19 mouse cellular contexts compared by ENCODE assay signal in genomic region chr9:70226359-70226758, GRCm38 (mm10). TPM values are rescaled to one million over a fixed set of nuclear protein-coding genes. Genes with fewer than 3 reads are reported as not detected.
DNase-seq lines count a peak whose midpoint lies in the region; ATAC-seq and TF ChIP-seq lines count a peak whose summit lies in the region.
"Had no signal": no experiment of that assay in that cellular context is flagged by ENCODE, and none has a peak within 500 bp of the region (broad histone marks: within the 10 kb centered on the region; RNA-seq: fewer than 3 reads in every experiment).

No protein-coding gene starts in this region.

- WGBS in midbrain, embryonic 11.5 days, result 92% methylated on average over 4 of the region's 4 CpGs
- 92% methylated on average over 4 of the region's 4 CpGs for WGBS in midbrain, embryonic 16.5 days
- WGBS in neural tube, embryonic 15.5 days, result 96% methylated on average over 4 of the region's 4 CpGs

- peaks cover 78% of the 10 kb centered on the region for H3K79me2 ChIP-seq in CH12.LX (replicated peaks; ENCODE audit: control insufficient read depth, extremely low read depth, insufficient read depth, poor library complexity, severe bottlenecking)

- ATAC-seq in midbrain, embryonic 11.5 days (ENCODE audit: low FRiP score), result no peak
- ATAC-seq in midbrain, embryonic 16.5 days, result no peak
- ATAC-seq in neural tube, embryonic 15.5 days (ENCODE audit: low FRiP score), result no peak
- ATAC-seq: activated CD4-positive, CD25-positive, alpha-beta regulatory T cell, adult 4 months; CD4-positive, CD25-positive, alpha-beta regulatory T cell, adult 4 months; Patski had no signal

- dilution Hi-C loops in CH12.LX (cut with MboI; ENCODE audit: extremely low pct_ligation_motif_present, extremely low pct_unique_long_range_greater_than_20kb, low sequenced_read_pairs), result no loop called here

- H3K36me3 ChIP-seq in midbrain, embryonic 11.5 days (ENCODE audit: control insufficient read depth, insufficient read depth, low read length), result no peaks in the 10 kb centered on the region
- H3K36me3 ChIP-seq in midbrain, embryonic 16.5 days (ENCODE audit: control insufficient read depth, insufficient read depth, low read length), result no peaks in the 10 kb centered on the region
- H3K36me3 ChIP-seq in CH12.LX (replicated peaks in 1 of 2; ENCODE audit: control insufficient read depth in 1 of 2, insufficient read depth in 1 of 2, low read length in 1 of 2), result peaks cover 15 to 67% of the 10 kb centered on the region in 2 experiments
- no peaks in the 10 kb centered on the region for H3K36me3 ChIP-seq in neural tube, embryonic 15.5 days
- H3K36me3 ChIP-seq: G1E had no signal

- H3K4me1 ChIP-seq in midbrain, embryonic 11.5 days (ENCODE audit: control insufficient read depth, insufficient read depth, low read length), result no peaks in the 10 kb centered on the region
- H3K4me1 ChIP-seq in midbrain, embryonic 16.5 days (ENCODE audit: control insufficient read depth, insufficient read depth, low read length), result no peaks in the 10 kb centered on the region
- peaks cover 28 to 97% of the 10 kb centered on the region in 2 experiments for H3K4me1 ChIP-seq in CH12.LX (ENCODE audit: control insufficient read depth in 1 of 2, insufficient read depth in 2 of 2)
- no peaks in the 10 kb centered on the region for H3K4me1 ChIP-seq in neural tube, embryonic 15.5 days

- DNase-seq in midbrain, embryonic 11.5 days (ENCODE audit: low spot score, missing footprints), result peak; percentile 8
- no peak for DNase-seq in CH12.LX (ENCODE audit: extremely low read depth)
- DNase-seq: adrenal gland, adult 2 months; adrenal gland, adult 8-10 months; adrenal gland, postnatal 10 days; adrenal gland, postnatal 14 days; adrenal gland, postnatal 25 days; adrenal gland, postnatal 36 days; B cell, adult 2 months; cerebellum, adult 11 months; cerebellum, adult 11-12 months; cerebellum, adult 18-20 months; cerebellum, adult 2 months had no signal

- in situ Hi-C loops in CH12.LX (cut with MboI; ENCODE audit: low pct_ligation_motif_present, low pct_unique_long_range_greater_than_20kb, low sequenced_read_pairs), result no loop called here

- no peak for TF ChIP-seq CTCF in CH12.LX (conservative IDR thresholded peaks at IDR 0.05 in 1 of 2, IDR thresholded peaks at IDR 0.05 in 1 of 2; ENCODE audit: low read depth in 2 of 2, low read length in 2 of 2)

- no peak overlapping the region for H3K4me2 ChIP-seq in midbrain, embryonic 11.5 days
- H3K4me2 ChIP-seq in midbrain, embryonic 16.5 days (ENCODE audit: low read length), result no peak overlapping the region
- H3K4me2 ChIP-seq in CH12.LX (ENCODE audit: insufficient read depth, low read depth, poor library complexity, severe bottlenecking), result no peak overlapping the region; the same call in 1 of the 2 replicates
- H3K4me2 ChIP-seq in neural tube, embryonic 15.5 days, result no peak overlapping the region

- TF ChIP-seq POLR2A in CH12.LX (IDR thresholded peaks at IDR 0.05; ENCODE audit: low read depth, low read length), result no peak

- no peak overlapping the region for H3K9ac ChIP-seq in midbrain, embryonic 11.5 days (ENCODE audit: low read length)
- no peak overlapping the region for H3K9ac ChIP-seq in midbrain, embryonic 16.5 days (ENCODE audit: low read depth, low read length)
- H3K9ac ChIP-seq in CH12.LX (ENCODE audit: insufficient read depth, low read depth), result no peak overlapping the region
- no peak overlapping the region for H3K9ac ChIP-seq in neural tube, embryonic 15.5 days (replicated peaks)

- no peak overlapping the region for H3K27ac ChIP-seq in midbrain, embryonic 11.5 days (ENCODE audit: low read depth, low read length)
- H3K27ac ChIP-seq in midbrain, embryonic 16.5 days (ENCODE audit: low read length), result no peak overlapping the region
- peak overlapping the region; percentile 48 for H3K27ac ChIP-seq in CH12.LX (ENCODE audit: insufficient read depth, low read depth)
- no peak overlapping the region for H3K27ac ChIP-seq in neural tube, embryonic 15.5 days (replicated peaks)

- no peaks in the 10 kb centered on the region for H3K9me3 ChIP-seq in midbrain, embryonic 11.5 days (ENCODE audit: control insufficient read depth, low read length)
- no peaks in the 10 kb centered on the region for H3K9me3 ChIP-seq in midbrain, embryonic 16.5 days (replicated peaks; ENCODE audit: control insufficient read depth, low read length, poor library complexity, severe bottlenecking)
- no peaks in the 10 kb centered on the region for H3K9me3 ChIP-seq in CH12.LX (replicated peaks; ENCODE audit: low read length)
- no peaks in the 10 kb centered on the region for H3K9me3 ChIP-seq in neural tube, embryonic 15.5 days (replicated peaks)
- H3K9me3 ChIP-seq: G1E had no signal

- no peak overlapping the region for H3K4me3 ChIP-seq in midbrain, embryonic 11.5 days (ENCODE audit: low read depth, low read length)
- no peak overlapping the region for H3K4me3 ChIP-seq in midbrain, embryonic 16.5 days (ENCODE audit: low read depth, low read length)
- H3K4me3 ChIP-seq in CH12.LX (replicated peaks in 1 of 3; ENCODE audit: low read depth in 2 of 3, low read length in 2 of 3, poor library complexity in 1 of 3), result no peak overlapping the region
- H3K4me3 ChIP-seq in neural tube, embryonic 15.5 days (replicated peaks), result no peak overlapping the region

- TF ChIP-seq RAD21 in CH12.LX (IDR thresholded peaks at IDR 0.05; ENCODE audit: low read depth, low read length), result no peak

- peak; percentile 81 for TF ChIP-seq EP300 in CH12.LX (IDR thresholded peaks at IDR 0.05; ENCODE audit: low read length)

- H3K27me3 ChIP-seq in midbrain, embryonic 11.5 days (ENCODE audit: control insufficient read depth, insufficient read depth, low read length), result no peaks in the 10 kb centered on the region
- H3K27me3 ChIP-seq in midbrain, embryonic 16.5 days (ENCODE audit: control insufficient read depth, insufficient read depth, low read depth, low read length), result no peaks in the 10 kb centered on the region
- no peaks in the 10 kb centered on the region for H3K27me3 ChIP-seq in CH12.LX (replicated peaks)
- no peaks in the 10 kb centered on the region for H3K27me3 ChIP-seq in neural tube, embryonic 15.5 days (replicated peaks)
- H3K27me3 ChIP-seq: Patski had no signal

TF ChIP-seq in CH12.LX, 34 proteins besides CTCF, POLR2A, EP300 and RAD21:
- peak; percentile 92 for TF ChIP-seq MAFK (IDR thresholded peaks at IDR 0.05; ENCODE audit: insufficient replicate concordance, low read length)
- TF ChIP-seq MXI1 (IDR thresholded peaks at IDR 0.05; ENCODE audit: low read depth, low read length), result peak; percentile 91
- peak; percentile 52; the same call in 1 of the 2 replicates for TF ChIP-seq MEF2A (IDR thresholded peaks at IDR 0.05; ENCODE audit: borderline replicate concordance, low read depth, low read length)
- peak; percentile 91 for TF ChIP-seq IRF4 (IDR thresholded peaks at IDR 0.05; ENCODE audit: low read depth, low read length)
- no peak for TF ChIP-seq GABPA (IDR thresholded peaks at IDR 0.05; ENCODE audit: insufficient replicate concordance, low read depth, low read length)
- no peak for TF ChIP-seq ELF1 (IDR thresholded peaks at IDR 0.05; ENCODE audit: low read depth, low read length)
- peak; percentile 66 for TF ChIP-seq JUN (IDR thresholded peaks at IDR 0.05; ENCODE audit: insufficient read depth, low read depth, low read length)
- TF ChIP-seq MYC (IDR thresholded peaks at IDR 0.05; ENCODE audit: low read depth, low read length), result 0 out of 2 replicates have a peak, but pooled peaks have one; percentile 55
- TF ChIP-seq RCOR1 (conservative IDR thresholded peaks at IDR 0.05; ENCODE audit: low read depth, low read length), result peak; percentile 66; the same call in 1 of the 2 replicates
- no peak for TF ChIP-seq NRF1 (IDR thresholded peaks at IDR 0.05; ENCODE audit: low read depth, low read length)
- TF ChIP-seq CHD2 (IDR thresholded peaks at IDR 0.05; ENCODE audit: low read length), result no peak
- peak; percentile 81 for TF ChIP-seq JUND (conservative IDR thresholded peaks at IDR 0.05; ENCODE audit: low read depth, low read length)
- no peak for TF ChIP-seq USF1 (IDR thresholded peaks at IDR 0.05; ENCODE audit: low read depth, low read length)
- 0 out of 2 replicates have a peak, but pooled peaks have one; percentile 7 for TF ChIP-seq BHLHE40 (IDR thresholded peaks at IDR 0.05; ENCODE audit: low read depth, low read length)
- peak; percentile 61; the same call in 1 of the 2 replicates for TF ChIP-seq ETS1 (conservative IDR thresholded peaks at IDR 0.05; ENCODE audit: low read depth, low read length)
- TF ChIP-seq SIN3A (IDR thresholded peaks at IDR 0.05; ENCODE audit: low read length), result peak; percentile 56; the same call in 1 of the 2 replicates

RNA-seq across cellular contexts. Expression of gene Myo1e, which starts 19.2 kb away (rescaled TPM):
- 9.5 and 9.7 TPM in 2 replicates for polyA plus RNA-seq in midbrain, embryonic 11.5 days (2014; fragmentation: Nextera tagmentation; extraction: Ambion mirVana)
- 6.1 and 6.5 TPM in 2 replicates for polyA plus RNA-seq in midbrain, embryonic 16.5 days (2015; fragmentation: Nextera tagmentation; extraction: Ambion mirVana)
- 97.6 and 98.7 TPM in 2 replicates for total RNA-seq in CH12.LX (2012; rRNA removed)
- total RNA-seq in CH12.LX (2014; rRNA removed), result 82.3 and 88.5 TPM in 2 replicates
- polyA plus RNA-seq in CH12.LX (2012; ENCODE audit: insufficient read length, low read depth), result 186 and 188 TPM in 2 replicates
- 5.3 and 8.9 TPM in 2 replicates for polyA plus RNA-seq in neural tube, embryonic 15.5 days (2015; fragmentation: Nextera tagmentation; extraction: Ambion mirVana)

Comparison
In these comparisons a context has a peak if more than half of its experiments do, and no peak if none do; other contexts are left out.
1. RNA of gene Myo1e, which starts 19.2 kb away (polyA plus RNA-seq): 186 to 188 TPM in CH12.LX; 9.5 to 9.7 TPM in midbrain, embryonic 11.5 days, 6.1 to 6.5 TPM in midbrain, embryonic 16.5 days and 5.3 to 8.9 TPM in neural tube, embryonic 15.5 days; every median in the first group is over 10 times any median in the second.